Mouse (Mus musculus) limb, embryonic 14.5 days (tissue): ENCODE data around the gene Kptn. TPM values are rescaled to one million over a fixed set of nuclear protein-coding genes. Genes with fewer than 3 reads are reported as not detected.

Experiments used
- ATAC-seq: fragments of 200-750 bp; cut with Nextera tagmentation; 2 replicates; pipeline ENCODE4 v1.8.0; 2017; ENCODE audit warnings: low read depth, moderate number of reproducible peaks, moderate TSS enrichment; ENCODE audit not compliant: low FRiP score
- DNase-seq: peaks from one replicate; pipeline ENCODE4 v3.0.0-alpha.2; 2015; ENCODE audit warnings: low spot score
- H3K27ac ChIP-seq: fragments of 300-500 bp; sonication (generic); replicated peaks from 2 replicates; pipeline ENCODE4 v1.5.1; 2014; ENCODE audit warnings: low read depth, mild to moderate bottlenecking, low read length, moderate library complexity, mixed read lengths
- H3K27me3 ChIP-seq: fragments of 300-500 bp; sonication (generic); 2 replicates; pipeline ENCODE4 v1.6.1; 2014; ENCODE audit warnings: low read length, mixed read lengths; ENCODE audit not compliant: control insufficient read depth, insufficient read depth
- H3K36me3 ChIP-seq: fragments of 300-500 bp; sonication (generic); 2 replicates; pipeline ENCODE4 v1.6.1; 2014; ENCODE audit warnings: mild to moderate bottlenecking, low read length, moderate library complexity, mixed read lengths; ENCODE audit not compliant: control insufficient read depth, insufficient read depth
- H3K4me1 ChIP-seq: fragments of 300-500 bp; sonication (generic); 2 replicates; pipeline ENCODE4 v1.6.1; 2014; ENCODE audit warnings: antibody characterized with exemption, low read length, mixed read lengths; ENCODE audit not compliant: control insufficient read depth, insufficient read depth
- H3K4me2 ChIP-seq: fragments of 300-500 bp; sonication (generic); replicated peaks from 2 replicates; pipeline ENCODE4 v1.6.1; 2014; ENCODE audit warnings: low read depth, mild to moderate bottlenecking, low read length, moderate library complexity; ENCODE audit not compliant: severe bottlenecking
- H3K4me3 ChIP-seq: fragments of 300-500 bp; sonication (generic); replicated peaks from 2 replicates; pipeline ENCODE4 v1.5.1; 2014; ENCODE audit warnings: low read length
- H3K9ac ChIP-seq: fragments of 300-500 bp; sonication (generic); 2 replicates; pipeline ENCODE4 v1.6.1; 2014; ENCODE audit warnings: mild to moderate bottlenecking, low read depth, low read length, moderate library complexity; ENCODE audit not compliant: severe bottlenecking
- H3K9me3 ChIP-seq: fragments of 300-500 bp; sonication (generic); 2 replicates; pipeline ENCODE4 v1.6.1; 2016; ENCODE audit warnings: low read length; ENCODE audit not compliant: control insufficient read depth
- POLR2A ChIP-seq: fragments of 200-500 bp; IDR thresholded peaks from 2 replicates; pipeline ENCODE4 v1.8.0; 2012; ENCODE audit warnings: inconsistent platforms, mild to moderate bottlenecking, moderate library complexity, borderline replicate concordance; ENCODE audit not compliant: insufficient read depth, insufficient read length; ENCODE audit errors: extremely low read depth
- WGBS: fragments of 180-500 bp; shearing (Covaris S2); extraction: QIAGEN DNeasy Blood & Tissue Kit; methylation state at CpG from one replicate; pipeline ENCODE4 v1.1.7; 2014; 5-methylcytosine and 5-hydroxymethylcytosine counted together
- polyA plus RNA-seq, 2 experiments: library from polyadenylated mRNA; depleted of rRNA in 1 of 2; stranded (reverse) in 1 of 2; unstranded in 1 of 2; fragments of >200 nt; fragmentation: Nextera tagmentation in 1 of 2; extraction: Ambion mirVana in 1 of 2; gene quantifications; 2 replicates each; pipeline versions ENCODE4 v1.2.1 to v1.2.3; 2012 to 2014

Gene Kptn
- polyA plus RNA-seq, 2 experiments, result 28.6 to 38.0 TPM

DNA sequence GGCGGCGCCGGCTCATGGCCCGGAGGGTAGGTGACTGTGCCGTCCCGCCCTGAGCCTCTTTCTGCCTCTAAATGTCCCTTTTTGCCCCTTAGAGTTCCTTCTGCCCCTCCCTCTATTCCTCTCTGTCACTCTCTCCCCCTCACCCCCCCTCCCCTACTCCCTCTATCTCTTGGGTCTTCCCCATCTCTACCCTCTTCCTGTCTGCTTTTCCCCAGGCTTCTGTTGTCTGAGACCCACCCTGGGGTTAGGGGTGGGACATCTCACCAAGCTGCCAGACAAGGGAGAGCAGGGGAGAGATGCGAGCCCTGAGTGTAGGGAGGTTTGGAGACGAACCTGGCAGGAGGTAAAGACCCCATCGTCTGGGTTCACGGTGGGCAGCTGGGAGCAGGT, 55.8 kb downstream of the Kptn start:
- peak overlapping the region; percentile 61 for H3K9ac ChIP-seq
- no peaks in the 10 kb centered on the region for H3K36me3 ChIP-seq
- WGBS, result under 1% methylated on average over 10 of the region's 10 CpGs
- H3K4me2 ChIP-seq, result peak overlapping the region; percentile 71
- peak; percentile 7; the same call in 1 of the 2 replicates for ATAC-seq
- no peak for DNase-seq
- H3K27ac ChIP-seq, result no peak overlapping the region
- peak overlapping the region; percentile 49 for H3K4me3 ChIP-seq
- H3K4me1 ChIP-seq, result no peaks in the 10 kb centered on the region
- H3K27me3 ChIP-seq, result peaks cover 23% of the 10 kb centered on the region; the same call in 1 of the 2 replicates
- no peak for TF ChIP-seq POLR2A
- no peaks in the 10 kb centered on the region for H3K9me3 ChIP-seq

Other genes with a start within 250 kb of the Kptn start
- not detected in 2 replicates for gene Crx, start 239.9 kb upstream of the Kptn start, polyA plus RNA-seq (2012; rRNA removed)
- not detected in 2 replicates for gene Crx, start 239.9 kb upstream of the Kptn start, polyA plus RNA-seq (2014; fragmentation: Nextera tagmentation; extraction: Ambion mirVana)
- not detected in 2 replicates for gene Crxos, start 237.3 kb upstream of the Kptn start, polyA plus RNA-seq (2012; rRNA removed)
- not detected in 2 replicates for gene Crxos, start 237.3 kb upstream of the Kptn start, polyA plus RNA-seq (2014; fragmentation: Nextera tagmentation; extraction: Ambion mirVana)
- 582 and 588 TPM in 2 replicates for gene Selenow, start 197.5 kb upstream of the Kptn start, polyA plus RNA-seq (2012; rRNA removed)
- 1,065 and 1,091 TPM in 2 replicates for gene Selenow, start 197.5 kb upstream of the Kptn start, polyA plus RNA-seq (2014; fragmentation: Nextera tagmentation; extraction: Ambion mirVana)
- gene Nop53, start 173.8 kb upstream of the Kptn start, polyA plus RNA-seq (2012; rRNA removed), result 176 and 181 TPM in 2 replicates
- 192 and 210 TPM in 2 replicates for gene Nop53, start 173.8 kb upstream of the Kptn start, polyA plus RNA-seq (2014; fragmentation: Nextera tagmentation; extraction: Ambion mirVana)
- 47.6 and 62.0 TPM in 2 replicates for gene Ehd2, start 152.3 kb upstream of the Kptn start, polyA plus RNA-seq (2012; rRNA removed)
- 42.5 and 49.3 TPM in 2 replicates for gene Ehd2, start 152.3 kb upstream of the Kptn start, polyA plus RNA-seq (2014; fragmentation: Nextera tagmentation; extraction: Ambion mirVana)
- gene Bicra, start 72.0 kb upstream of the Kptn start, polyA plus RNA-seq (2012; rRNA removed), result 20.1 and 26.6 TPM in 2 replicates
- 8.6 and 10.1 TPM in 2 replicates for gene Bicra, start 72.0 kb upstream of the Kptn start, polyA plus RNA-seq (2014; fragmentation: Nextera tagmentation; extraction: Ambion mirVana)
- 0.26 and 0.35 TPM in 2 replicates for gene Zfp541, start 58.1 kb upstream of the Kptn start, polyA plus RNA-seq (2012; rRNA removed)
- 0.17 TPM in 1 of 2 replicates, not detected in the other for gene Zfp541, start 58.1 kb upstream of the Kptn start, polyA plus RNA-seq (2014; fragmentation: Nextera tagmentation; extraction: Ambion mirVana)
- gene Napa, start 21.4 kb upstream of the Kptn start, polyA plus RNA-seq (2012; rRNA removed), result 212 and 247 TPM in 2 replicates
- gene Napa, start 21.4 kb upstream of the Kptn start, polyA plus RNA-seq (2014; fragmentation: Nextera tagmentation; extraction: Ambion mirVana), result 206 and 217 TPM in 2 replicates
- gene Slc8a2, start 9.9 kb downstream of the Kptn start, polyA plus RNA-seq (2012; rRNA removed), result 7.3 and 9.8 TPM in 2 replicates
- gene Slc8a2, start 9.9 kb downstream of the Kptn start, polyA plus RNA-seq (2014; fragmentation: Nextera tagmentation; extraction: Ambion mirVana), result 0.23 and 0.28 TPM in 2 replicates
- 29.3 and 34.2 TPM in 2 replicates for gene Meis3, start 55.2 kb downstream of the Kptn start, polyA plus RNA-seq (2012; rRNA removed)
- 15.1 and 16.2 TPM in 2 replicates for gene Meis3, start 55.2 kb downstream of the Kptn start, polyA plus RNA-seq (2014; fragmentation: Nextera tagmentation; extraction: Ambion mirVana)
- 17.0 and 25.9 TPM in 2 replicates for gene Dhx34, start 102.1 kb downstream of the Kptn start, polyA plus RNA-seq (2012; rRNA removed)
- gene Dhx34, start 102.1 kb downstream of the Kptn start, polyA plus RNA-seq (2014; fragmentation: Nextera tagmentation; extraction: Ambion mirVana), result 8.9 and 9.4 TPM in 2 replicates
- 0.15 and 0.32 TPM in 2 replicates for gene C5ar2, start 124.3 kb downstream of the Kptn start, polyA plus RNA-seq (2012; rRNA removed)
- gene C5ar2, start 124.3 kb downstream of the Kptn start, polyA plus RNA-seq (2014; fragmentation: Nextera tagmentation; extraction: Ambion mirVana), result 0.07 TPM in 1 of 2 replicates, not detected in the other
- 3.2 and 5.4 TPM in 2 replicates for gene C5ar1, start 139.6 kb downstream of the Kptn start, polyA plus RNA-seq (2012; rRNA removed)
- gene C5ar1, start 139.6 kb downstream of the Kptn start, polyA plus RNA-seq (2014; fragmentation: Nextera tagmentation; extraction: Ambion mirVana), result 2.8 and 3.1 TPM in 2 replicates
- gene Inafm1, start 153.7 kb downstream of the Kptn start, polyA plus RNA-seq (2012; rRNA removed), result 48.7 and 57.8 TPM in 2 replicates
- gene Inafm1, start 153.7 kb downstream of the Kptn start, polyA plus RNA-seq (2014; fragmentation: Nextera tagmentation; extraction: Ambion mirVana), result 24.3 and 27.4 TPM in 2 replicates
- 64.4 and 84.8 TPM in 2 replicates for gene Ccdc9, start 166.9 kb downstream of the Kptn start, polyA plus RNA-seq (2012; rRNA removed)
- gene Ccdc9, start 166.9 kb downstream of the Kptn start, polyA plus RNA-seq (2014; fragmentation: Nextera tagmentation; extraction: Ambion mirVana), result 15.9 and 17.7 TPM in 2 replicates
- 7.4 and 11.9 TPM in 2 replicates for gene Bbc3, start 188.5 kb downstream of the Kptn start, polyA plus RNA-seq (2012; rRNA removed)
- gene Bbc3, start 188.5 kb downstream of the Kptn start, polyA plus RNA-seq (2014; fragmentation: Nextera tagmentation; extraction: Ambion mirVana), result 3.7 and 4.0 TPM in 2 replicates